Mouse (Mus musculus) B cell, adult 67 days (primary cell): Measurements from ENCODE around the gene Arhgap17. TPM values are rescaled to one million over a fixed set of nuclear protein-coding genes. Genes with fewer than 3 reads are reported as not detected.

Experiments
- total RNA-seq, 2 experiments: library from RNA; stranded (reverse); gene quantifications; 4 replicates each; pipeline ENCODE4 v1.2.4; 2023

Arhgap17 gene
- total RNA-seq, result 100 to 1,000 TPM; 281 to 323 TPM

GRCm38 (mm10) chr7:123369759-123370481 is at the start of gene Arhgap17, which contains the start of gene Lcmt1:
Arhgap17 (minus strand) TSS chr7:123369915.
Lcmt1 (plus strand) TSS chr7:123369784.

Other genes with a start within 250 kb of the Arhgap17 start
- gene Tnrc6a, start 246.0 kb downstream of the Arhgap17 start, total RNA-seq, result 100 to 1,000 TPM; 101 to 128 TPM
- gene Slc5a11, start 155.1 kb downstream of the Arhgap17 start, total RNA-seq, result not detected
- 10 to 100 TPM; 12.7 to 16.1 TPM for gene Lcmt1, start 131 bp downstream of the Arhgap17 start, total RNA-seq
- not detected for gene Aqp8, start 92.4 kb upstream of the Arhgap17 start, total RNA-seq
- gene Zkscan2, start 130.5 kb upstream of the Arhgap17 start, total RNA-seq, result 1 to 10 TPM in 1 of 2 experiments, under 1 TPM in 1; 0.21 to 1.1 TPM